Mouse (Mus musculus): Measurements from ENCODE around the gene Plce1. TPM values are rescaled to one million over a fixed set of nuclear protein-coding genes. Genes with fewer than 3 reads are reported as not detected.

The Plce1 gene
- total RNA-seq (2021) = 1 to 10 TPM; 7.1 to 9.3 TPM

DNA sequence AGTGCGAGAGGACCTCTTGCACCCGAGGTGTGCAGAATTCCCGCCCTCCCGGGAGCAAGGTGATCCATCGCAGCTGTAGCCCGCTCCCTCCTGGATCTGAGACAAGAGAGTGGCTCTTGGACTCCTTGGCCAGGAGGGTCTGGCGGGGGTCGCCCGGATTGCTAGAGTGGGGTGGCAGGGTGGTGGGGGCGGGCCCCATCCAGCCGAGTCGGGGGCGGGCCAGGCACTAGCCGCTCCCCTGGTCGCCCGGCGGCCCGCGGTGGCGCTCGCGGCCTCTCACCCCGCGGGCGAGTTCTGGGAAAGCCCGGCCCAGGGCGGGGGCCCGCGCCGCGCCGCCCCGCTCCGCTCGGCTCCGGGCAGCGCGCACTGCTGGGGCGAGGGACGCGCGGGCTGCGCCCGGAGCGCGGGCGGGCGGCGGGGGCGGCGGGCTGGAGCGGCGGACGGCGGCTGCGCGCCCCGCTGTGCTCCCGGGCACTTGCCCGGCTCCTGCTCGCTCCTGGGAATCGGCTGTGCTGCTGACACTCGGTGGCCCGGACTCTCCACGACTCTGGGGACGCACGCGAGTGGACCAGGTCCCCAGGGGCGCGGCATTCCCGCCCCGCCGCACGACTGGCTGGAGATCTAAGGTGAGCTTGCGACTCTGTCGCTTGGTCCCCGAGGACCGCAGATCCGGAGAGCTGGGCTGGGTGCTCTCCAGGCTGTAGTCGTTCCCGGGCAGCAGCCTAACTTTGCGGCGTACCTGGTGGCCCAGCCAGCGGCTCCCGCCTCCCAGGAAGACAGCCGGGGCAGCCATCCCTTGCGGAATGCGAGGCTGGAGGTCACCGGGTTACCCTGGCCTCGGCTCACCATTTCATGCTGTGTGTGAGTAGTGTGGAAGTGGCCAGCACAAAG lies at the start of gene Plce1:
Plce1 (plus strand) TSS at position 379 of the 891 bp plus-strand sequence.
- peak in 1 of 2 experiments; percentile 55 for DNase-seq (ENCODE audit: extremely low spot score in 1 of 2, low spot score in 2 of 2)
- intact Hi-C loops (cut with DNase I) = no loop called here

GRCm38 (mm10) chr19:38431326-38431725 lies 49.6 kb upstream of the Plce1 start:
- intact Hi-C loops (cut with DNase I) = no loop called here
- no peak for DNase-seq (ENCODE audit: extremely low spot score in 1 of 2, low spot score in 2 of 2)

DNA sequence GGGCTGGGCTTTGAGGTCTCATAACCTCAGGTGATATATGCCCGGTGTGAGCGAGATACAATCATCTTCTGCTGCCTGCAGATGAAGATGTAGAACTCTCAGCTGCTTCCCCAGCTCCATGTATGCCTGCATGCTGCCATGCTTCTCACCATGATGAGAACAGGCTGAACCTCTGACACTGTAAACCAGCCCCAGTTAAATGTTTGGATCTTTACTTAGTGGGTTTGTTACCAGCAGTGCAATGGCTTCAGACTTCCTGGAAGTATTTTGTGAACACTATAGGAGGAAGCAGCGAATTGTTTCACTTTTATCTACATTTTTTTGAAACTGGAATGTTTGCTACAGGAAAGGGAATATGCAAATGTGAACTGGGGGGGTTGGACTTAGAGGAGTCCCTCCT lies 48.9 kb upstream of the Plce1 start:
- intact Hi-C loops (cut with DNase I) = no loop called here
- no peak for DNase-seq (ENCODE audit: extremely low spot score in 1 of 2, low spot score in 2 of 2)

- no peak for DNase-seq (ENCODE audit: extremely low spot score in 1 of 2, low spot score in 2 of 2)
- intact Hi-C loops (cut with DNase I) = no loop called here
Observed at GRCm38 (mm10) chr19:38433381-38433780, 47.5 kb upstream of the Plce1 start.

- intact Hi-C loops (cut with DNase I) = no loop called here
- no peak for DNase-seq (ENCODE audit: extremely low spot score in 1 of 2, low spot score in 2 of 2)
Observed at GRCm38 (mm10) chr19:38435221-38435620, 45.7 kb upstream of the Plce1 start.

GRCm38 (mm10) chr19:38441860-38442259 lies 39.0 kb upstream of the Plce1 start:
- intact Hi-C loops (cut with DNase I) = no loop called here

GRCm38 (mm10) chr19:38445758-38446157 lies 35.2 kb upstream of the Plce1 start:
- intact Hi-C loops (cut with DNase I) = no loop called here
- no peak for DNase-seq (ENCODE audit: extremely low spot score in 1 of 2, low spot score in 2 of 2)

More at GRCm38 (mm10) chr19:38441860-38442259, 39.0 kb upstream of the Plce1 start:
- DNase-seq (ENCODE audit: extremely low spot score in 1 of 2, low spot score in 2 of 2) = no peak

DNA sequence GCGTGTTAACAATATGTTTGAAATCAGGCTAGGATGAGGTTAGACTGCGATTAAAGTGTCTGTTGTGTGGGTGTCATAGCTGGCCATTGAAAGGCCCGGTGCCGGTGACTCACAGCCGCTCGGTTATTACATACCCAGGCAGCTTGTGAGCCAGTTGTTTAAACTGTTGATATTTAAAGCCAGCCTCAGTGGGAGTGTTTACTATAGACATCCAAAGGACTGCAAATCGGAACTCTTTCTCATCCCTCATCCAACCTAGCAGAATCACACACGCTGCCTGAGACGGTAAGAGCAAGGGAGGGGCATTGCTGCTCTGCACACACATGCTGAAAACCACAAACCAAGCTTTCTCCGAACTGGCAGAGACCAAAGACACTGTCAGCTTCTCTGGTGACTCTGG lies 25.7 kb upstream of the Plce1 start:
- intact Hi-C loops (cut with DNase I) = no loop called here
- no peak for DNase-seq (ENCODE audit: extremely low spot score in 1 of 2, low spot score in 2 of 2)

- intact Hi-C loops (cut with DNase I) = no loop called here
- DNase-seq (ENCODE audit: extremely low spot score in 1 of 2, low spot score in 2 of 2) = no peak
Observed at GRCm38 (mm10) chr19:38458996-38459395, 21.9 kb upstream of the Plce1 start.

- no peak for DNase-seq (ENCODE audit: extremely low spot score in 1 of 2, low spot score in 2 of 2)
- intact Hi-C loops (cut with DNase I) = no loop called here
Observed at GRCm38 (mm10) chr19:38460696-38461095, 20.2 kb upstream of the Plce1 start.

GRCm38 (mm10) chr19:38470257-38470893 lies 10.5 kb upstream of the Plce1 start:
- intact Hi-C loops (cut with DNase I) = no loop called here
- DNase-seq (ENCODE audit: extremely low spot score in 1 of 2, low spot score in 2 of 2) = no peak

GRCm38 (mm10) chr19:38475394-38475793 lies 5.5 kb upstream of the Plce1 start:
- no peak for DNase-seq (ENCODE audit: extremely low spot score in 1 of 2, low spot score in 2 of 2)
- intact Hi-C loops (cut with DNase I) = no loop called here

DNA sequence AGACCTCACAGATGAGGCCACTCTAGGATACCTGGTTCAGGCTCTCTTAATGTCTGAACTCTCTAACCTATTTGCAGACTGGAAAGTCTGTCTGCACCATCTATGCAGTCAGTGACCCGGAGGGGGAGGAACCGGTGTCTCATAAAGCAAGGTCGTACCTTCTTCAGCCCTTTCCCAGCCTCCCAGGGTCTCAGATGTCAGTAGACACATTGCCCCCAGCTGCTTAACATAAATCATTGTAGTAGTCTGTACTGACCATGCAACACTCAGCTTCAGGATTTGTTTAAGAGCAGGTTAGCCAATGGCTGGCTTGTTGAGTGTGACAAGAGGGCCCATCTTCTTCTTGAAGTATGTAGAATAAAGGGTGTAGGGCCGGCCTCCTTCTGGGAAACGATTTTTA lies 2.6 kb upstream of the Plce1 start:
- intact Hi-C loops (cut with DNase I) = no loop called here
- no peak for DNase-seq (ENCODE audit: extremely low spot score in 1 of 2, low spot score in 2 of 2)

GRCm38 (mm10) chr19:38478948-38479347 lies 2.0 kb upstream of the Plce1 start:
- peak in 1 of 2 experiments; percentile 38 for DNase-seq (ENCODE audit: extremely low spot score in 1 of 2, low spot score in 2 of 2)
- intact Hi-C loops (cut with DNase I) = no loop called here

DNA sequence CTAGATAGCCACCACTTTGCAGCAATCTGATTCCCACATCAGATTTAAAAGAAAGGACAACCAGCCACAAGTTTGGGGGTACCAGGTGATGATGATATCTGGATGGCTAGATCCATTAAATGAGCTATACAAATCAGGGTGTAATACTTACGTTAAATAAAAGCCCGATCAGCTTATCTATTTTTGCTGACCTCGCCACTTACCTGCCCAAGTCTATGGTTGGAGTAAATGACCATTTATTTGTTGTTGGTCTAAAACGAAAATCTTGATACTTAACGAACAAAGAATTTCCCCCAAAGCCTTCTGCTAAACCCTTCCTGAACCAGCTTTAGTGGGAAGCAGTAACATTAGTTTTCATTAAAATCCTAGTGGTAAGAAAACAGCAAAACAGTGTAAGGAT lies 1.4 kb upstream of the Plce1 start:
- intact Hi-C loops (cut with DNase I) = no loop called here
- DNase-seq (ENCODE audit: extremely low spot score in 1 of 2, low spot score in 2 of 2) = no peak

DNA sequence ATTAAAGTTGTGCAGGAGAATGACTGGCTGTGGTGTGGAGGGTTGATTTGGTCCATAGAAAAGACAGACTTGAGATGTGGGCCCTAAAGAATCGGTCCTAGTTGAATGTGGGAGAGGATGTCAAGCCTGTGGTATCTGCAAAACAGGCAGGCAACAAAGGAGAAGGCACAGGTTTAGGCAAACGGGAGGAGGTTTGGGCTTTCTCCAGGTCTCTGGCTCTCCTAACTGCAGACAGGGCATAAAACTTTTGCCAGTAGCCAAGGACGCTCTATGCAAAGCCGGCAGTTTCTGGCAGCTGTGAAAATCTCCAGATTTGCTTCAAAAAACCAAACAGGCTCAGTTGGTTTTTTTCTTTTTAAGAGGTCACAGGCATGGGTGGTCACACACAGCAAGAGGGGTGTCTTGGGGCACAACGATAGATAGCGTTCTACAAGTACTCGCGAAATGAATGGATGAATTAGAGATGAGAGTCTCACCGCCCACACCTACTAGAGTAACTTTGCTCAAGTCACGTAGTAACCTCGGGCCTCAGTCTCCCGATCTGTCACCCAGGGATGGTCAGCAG lies 671 bp upstream of the Plce1 start:
- intact Hi-C loops (cut with DNase I) = no loop called here

DNA sequence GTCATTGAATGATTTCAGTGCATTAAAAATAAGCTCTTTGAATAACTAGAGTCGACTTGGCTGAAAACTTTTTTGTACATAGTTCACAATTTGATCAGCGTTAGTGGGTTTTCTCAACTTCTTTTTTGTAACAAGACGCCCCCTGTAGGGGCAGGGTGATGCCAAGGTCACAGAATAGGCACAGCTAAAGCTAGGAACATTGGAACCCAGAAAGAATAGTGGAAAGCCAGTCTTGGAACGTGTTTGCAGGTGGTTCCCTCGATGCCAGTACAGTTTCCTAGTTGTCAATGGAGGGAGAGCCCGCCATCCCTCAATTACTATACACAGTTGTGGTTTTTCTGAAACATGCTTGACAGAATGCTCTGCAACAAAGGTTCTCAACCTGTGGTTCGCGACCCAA lies 997 bp downstream of the Plce1 start:
- no peak for DNase-seq (ENCODE audit: extremely low spot score in 1 of 2, low spot score in 2 of 2)
- intact Hi-C loops (cut with DNase I) = no loop called here

More for the DNA sequence above, 671 bp upstream of the Plce1 start:
- no peak for DNase-seq (ENCODE audit: extremely low spot score in 1 of 2, low spot score in 2 of 2)

- no peak for DNase-seq (ENCODE audit: extremely low spot score in 1 of 2, low spot score in 2 of 2)
- intact Hi-C loops (cut with DNase I) = no loop called here
Observed at GRCm38 (mm10) chr19:38482406-38483181, 1.7 kb downstream of the Plce1 start.
